Mouse (Mus musculus) embryonic stem cell, embryonic (primary cell): ENCODE results near the gene Ccr6.

Experiments
- CTCF ChIA-PET, 4 experiments: fragments of 300-600 bp in 2 of 4; fragments of 350-600 bp in 2 of 4; sonication (Branson Sonifier 250); formaldehyde crosslinking; loops; one replicate each; lab custom pipeline; 2022; ENCODE audit warnings: inconsistent platforms in 2 of 4; lab: Charles Lee
- POLR2A ChIA-PET, 4 experiments: fragments of 300-600 bp in 2 of 4; fragments of 350-600 bp in 2 of 4; sonication (Branson Sonifier 250); formaldehyde crosslinking; loops; one replicate each; lab custom pipeline; 2022; ENCODE audit warnings: antibody characterized with exemption in 4 of 4, inconsistent platforms in 1 of 4; lab: Charles Lee

Ccr6 gene

GRCm38 (mm10) chr17:8297746-8298145 lies 61.9 kb downstream of the Ccr6 start:
- CTCF ChIA-PET, result interaction anchor here in 1 of 4 experiments (0.5 kb wide), 1 partner anchor 10 kb away, joined by 4 read pairs; no protein-coding TSS in a partner anchor

GRCm38 (mm10) chr17:8298281-8298680 lies 62.4 kb downstream of the Ccr6 start:
- ChIA-PET POLR2A (interaction anchor here in 3 of 4 experiments (0.6 to 1.5 kb wide), 3 partner anchors 13 to 30 kb away, joined by 3 to 5 read pairs (median 3); partner anchors contain the start of gene Sft2d1 (in 1 of the 3)), CTCF (interaction anchor here in 1 of 4 experiments (0.5 kb wide), 1 partner anchor 11 kb away, joined by 4 read pairs; no protein-coding TSS in a partner anchor)

More at GRCm38 (mm10) chr17:8297746-8298145, 61.9 kb downstream of the Ccr6 start:
- POLR2A ChIA-PET, result interaction anchor here in 2 of 4 experiments (1.2 to 1.5 kb wide), 2 partner anchors 13 kb away, joined by 3 to 5 read pairs; partner anchors contain the start of gene Sft2d1 (in 1 of the 2)

- ChIA-PET CTCF (no interaction called here), POLR2A (interaction anchor here in 1 of 4 experiments (0.9 kb wide), 1 partner anchor 12 kb away, joined by 4 read pairs; no protein-coding TSS in a partner anchor)
Measured at GRCm38 (mm10) chr17:8299524-8299923, 63.7 kb downstream of the Ccr6 start.

GRCm38 (mm10) chr17:8301515-8301914 lies 65.7 kb downstream of the Ccr6 start:
- POLR2A ChIA-PET, result interaction anchor here in 3 of 4 experiments (0.6 to 1.2 kb wide), 7 partner anchors 10 to 129 kb away, joined by 3 to 5 read pairs (median 3); partner anchors contain the start of genes Mpc1 (in 1 of the 3) and Sft2d1 (in 1 of the 3)
- CTCF ChIA-PET, result interaction anchor here in 3 of 4 experiments (0.6 to 1.3 kb wide), 8 partner anchors 20 to 566 kb away, joined by 3 to 19 read pairs (median 4); no protein-coding TSS in a partner anchor

- CTCF ChIA-PET, result interaction anchor here in 1 of 4 experiments (0.6 kb wide), 1 partner anchor 10 kb away, joined by 4 read pairs; no protein-coding TSS in a partner anchor
- POLR2A ChIA-PET, result interaction anchor here in 1 of 4 experiments (0.7 kb wide), 1 partner anchor 42 kb away, joined by 6 read pairs; no protein-coding TSS in a partner anchor
Measured at GRCm38 (mm10) chr17:8302772-8303438, 67.1 kb downstream of the Ccr6 start.

- ChIA-PET POLR2A (interaction anchor here in 2 of 4 experiments (0.7 to 1.4 kb wide), 2 partner anchors 19 to 43 kb away, joined by 3 to 6 read pairs; no protein-coding TSS in a partner anchor), CTCF (interaction anchor here in 1 of 4 experiments (0.6 kb wide), 1 partner anchor 10 kb away, joined by 4 read pairs; no protein-coding TSS in a partner anchor)
Measured at GRCm38 (mm10) chr17:8303671-8304070, 67.8 kb downstream of the Ccr6 start.

- ChIA-PET CTCF (interaction anchor here in 1 of 4 experiments (1.2 kb wide), 2 partner anchors 10 to 23 kb away, joined by 3 read pairs; partner anchors contain the start of gene Mpc1), POLR2A (interaction anchor here in 1 of 4 experiments (1.4 kb wide), 1 partner anchor 22 kb away, joined by 4 read pairs; no protein-coding TSS in a partner anchor)
Measured at GRCm38 (mm10) chr17:8305801-8306200, 70.0 kb downstream of the Ccr6 start.
